Mouse (Mus musculus) embryonic fibroblast, embryonic 13.5 days (primary cell): ENCODE measurements around the gene Rora.

Experiments used
- CTCF ChIP-seq: IDR thresholded peaks from 2 replicates; pipeline ENCODE4 v1.5.1; 2011; ENCODE audit warnings: mild to moderate bottlenecking, control low read depth, low read length, moderate library complexity, borderline replicate concordance; ENCODE audit not compliant: insufficient read depth
- POLR2A ChIP-seq: IDR thresholded peaks from 2 replicates; pipeline ENCODE4 v1.6.1; 2011; ENCODE audit warnings: low read depth, mild to moderate bottlenecking, control low read depth, low read length, moderate library complexity

DNA sequence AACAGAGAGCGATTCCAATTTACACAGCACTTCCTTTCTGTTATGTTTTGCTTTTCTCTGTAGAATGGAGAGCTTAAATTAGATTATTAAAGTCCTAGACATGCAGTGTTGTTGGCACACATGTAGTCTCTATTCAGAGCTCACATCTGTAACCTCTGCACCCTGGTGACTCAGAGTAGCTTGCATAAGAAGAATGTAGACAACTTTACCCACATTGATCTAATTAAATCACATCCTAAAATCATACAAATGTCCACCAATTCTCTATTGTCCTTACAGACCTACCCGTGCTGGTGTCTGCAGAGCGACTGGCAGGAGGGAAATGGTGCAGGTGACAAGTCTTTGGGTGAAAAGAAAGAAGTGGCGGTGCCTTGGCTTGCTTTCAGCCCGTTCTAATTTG, 155.9 kb downstream of the Rora start:
- TF ChIP-seq CTCF: no peak
- TF ChIP-seq POLR2A: no peak
